Mouse (Mus musculus): ENCODE results near the gene Tas1r1. TPM values are rescaled to one million over a fixed set of nuclear protein-coding genes. Genes with fewer than 3 reads are reported as not detected.

Tas1r1 gene
- polyA plus RNA-seq, 1 experiment, result not detected

GRCm38 (mm10) chr4:151997701-151998100 is 40.7 kb downstream of the Tas1r1 start:
- Histone ChIP-seq H3K36me3 (ENCODE audit: control insufficient read depth) (peaks cover 12% of the 10 kb centered on the region), H3K27me3 (ENCODE audit: control insufficient read depth) (peaks cover 26% of the 10 kb centered on the region), H3K4me1 (ENCODE audit: control insufficient read depth) (peaks cover 46% of the 10 kb centered on the region), H3K4me3 (replicated peaks) (peak overlapping the region; percentile 97), H3K9me3 (ENCODE audit: control insufficient read depth, low read length) (no peaks in the 10 kb centered on the region; the same call in 1 of the 2 replicates)
- TF ChIP-seq GATA1 (IDR thresholded peaks at IDR 0.05; ENCODE audit: low read length) (no peak), TAL1 (IDR thresholded peaks at IDR 0.05; ENCODE audit: low read length) (no peak)

GRCm38 (mm10) chr4:151996951-151997222 is 41.5 kb downstream of the Tas1r1 start:
- Histone ChIP-seq H3K27me3 (ENCODE audit: control insufficient read depth) (peaks cover 32% of the 10 kb centered on the region), H3K4me1 (ENCODE audit: control insufficient read depth) (peaks cover 46% of the 10 kb centered on the region), H3K9me3 (ENCODE audit: control insufficient read depth, low read length) (no peaks in the 10 kb centered on the region; the same call in 1 of the 2 replicates), H3K36me3 (ENCODE audit: control insufficient read depth) (peaks cover 20% of the 10 kb centered on the region), H3K4me3 (replicated peaks) (peak overlapping the region; percentile 97)
- TF ChIP-seq GATA1 (IDR thresholded peaks at IDR 0.05; ENCODE audit: low read length) (no peak), TAL1 (IDR thresholded peaks at IDR 0.05; ENCODE audit: low read length) (no peak)

- Histone ChIP-seq H3K4me1 (ENCODE audit: control insufficient read depth) (peaks cover 46% of the 10 kb centered on the region), H3K9me3 (ENCODE audit: control insufficient read depth, low read length) (no peaks in the 10 kb centered on the region; the same call in 1 of the 2 replicates), H3K36me3 (ENCODE audit: control insufficient read depth) (peaks cover 25% of the 10 kb centered on the region), H3K4me3 (replicated peaks) (peak within 1 kb of the TSS; percentile 97), H3K27me3 (ENCODE audit: control insufficient read depth) (peaks cover 32% of the 10 kb centered on the region)
- no peak for TF ChIP-seq TAL1 (IDR thresholded peaks at IDR 0.05; ENCODE audit: low read length)
- no peak for TF ChIP-seq GATA1 (IDR thresholded peaks at IDR 0.05; ENCODE audit: low read length)
These were observed 42.0 kb downstream of the Tas1r1 start, which contains the start of gene Phf13 for GRCm38 (mm10) chr4:151996173-151996950. Gene Phf13 (minus strand): TSS chr4:151996258.

- Histone ChIP-seq H3K4me1 (ENCODE audit: control insufficient read depth) (peaks cover 48% of the 10 kb centered on the region), H3K27me3 (ENCODE audit: control insufficient read depth) (peaks cover 32% of the 10 kb centered on the region), H3K9me3 (ENCODE audit: control insufficient read depth, low read length) (no peaks in the 10 kb centered on the region; the same call in 1 of the 2 replicates), H3K36me3 (ENCODE audit: control insufficient read depth) (peaks cover 33% of the 10 kb centered on the region), H3K4me3 (replicated peaks) (peak overlapping the region; percentile 97)
- TF ChIP-seq GATA1 (IDR thresholded peaks at IDR 0.05; ENCODE audit: low read length), result no peak
- TF ChIP-seq TAL1 (IDR thresholded peaks at IDR 0.05; ENCODE audit: low read length), result no peak
These were observed 42.8 kb downstream of the Tas1r1 start for GRCm38 (mm10) chr4:151995371-151996172.

GRCm38 (mm10) chr4:151994228-151995171 is 43.9 kb downstream of the Tas1r1 start:
- peak overlapping the region; percentile 97 for H3K4me3 ChIP-seq (replicated peaks)
- TF ChIP-seq GATA1 (IDR thresholded peaks at IDR 0.05; ENCODE audit: low read length) (no peak), TAL1 (IDR thresholded peaks at IDR 0.05; ENCODE audit: low read length) (no peak)
- no peaks in the 10 kb centered on the region; the same call in 1 of the 2 replicates for H3K9me3 ChIP-seq (ENCODE audit: control insufficient read depth, low read length)
- H3K4me1 ChIP-seq (ENCODE audit: control insufficient read depth), result peaks cover 51% of the 10 kb centered on the region
- H3K36me3 ChIP-seq (ENCODE audit: control insufficient read depth), result peaks cover 41% of the 10 kb centered on the region
- H3K27me3 ChIP-seq (ENCODE audit: control insufficient read depth), result peaks cover 32% of the 10 kb centered on the region

- Histone ChIP-seq H3K27me3 (ENCODE audit: control insufficient read depth) (peaks cover 34% of the 10 kb centered on the region), H3K9me3 (ENCODE audit: control insufficient read depth, low read length) (no peaks in the 10 kb centered on the region; the same call in 1 of the 2 replicates), H3K36me3 (ENCODE audit: control insufficient read depth) (peaks cover 44% of the 10 kb centered on the region), H3K4me1 (ENCODE audit: control insufficient read depth) (peaks cover 57% of the 10 kb centered on the region), H3K4me3 (replicated peaks) (no peak overlapping the region)
- no peak for TF ChIP-seq GATA1 (IDR thresholded peaks at IDR 0.05; ENCODE audit: low read length)
- no peak for TF ChIP-seq TAL1 (IDR thresholded peaks at IDR 0.05; ENCODE audit: low read length)
These were observed 45.3 kb downstream of the Tas1r1 start for GRCm38 (mm10) chr4:151993035-151993434.

- H3K9me3 ChIP-seq (ENCODE audit: control insufficient read depth, low read length), result no peaks in the 10 kb centered on the region; the same call in 1 of the 2 replicates
- H3K4me1 ChIP-seq (ENCODE audit: control insufficient read depth), result peaks cover 57% of the 10 kb centered on the region
- H3K4me3 ChIP-seq (replicated peaks), result no peak overlapping the region
- peaks cover 34% of the 10 kb centered on the region for H3K27me3 ChIP-seq (ENCODE audit: control insufficient read depth)
- H3K36me3 ChIP-seq (ENCODE audit: control insufficient read depth), result peaks cover 44% of the 10 kb centered on the region
- TF ChIP-seq GATA1 (IDR thresholded peaks at IDR 0.05; ENCODE audit: low read length) (no peak), TAL1 (IDR thresholded peaks at IDR 0.05; ENCODE audit: low read length) (no peak)
These were observed 46.3 kb downstream of the Tas1r1 start for GRCm38 (mm10) chr4:151992091-151992490.

- Histone ChIP-seq H3K9me3 (ENCODE audit: control insufficient read depth, low read length) (no peaks in the 10 kb centered on the region), H3K4me3 (replicated peaks) (peak overlapping the region; percentile 88), H3K36me3 (ENCODE audit: control insufficient read depth) (peaks cover 53% of the 10 kb centered on the region), H3K27me3 (ENCODE audit: control insufficient read depth) (peaks cover 21% of the 10 kb centered on the region), H3K4me1 (ENCODE audit: control insufficient read depth) (peaks cover 47% of the 10 kb centered on the region)
- TF ChIP-seq GATA1 (IDR thresholded peaks at IDR 0.05; ENCODE audit: low read length) (no peak), TAL1 (IDR thresholded peaks at IDR 0.05; ENCODE audit: low read length) (no peak)
These were observed 49.3 kb downstream of the Tas1r1 start for GRCm38 (mm10) chr4:151989110-151989488.

Measured in erythroblast, embryonic 14.5 days (primary cell).